Mouse (Mus musculus): Measurements from ENCODE around the gene Col1a1. TPM values are rescaled to one million over a fixed set of nuclear protein-coding genes. Genes with fewer than 3 reads are reported as not detected.

The Col1a1 gene
- 9.8 TPM for polyA plus RNA-seq (2014; fragmentation: Illumina TruSeq; extraction: RNeasy Lipid Tissue Mini Kit (QIAGEN cat#74804); ENCODE audit: low replicate concordance)

GRCm38 (mm10) chr11:94936045-94936444 is at the start of gene Col1a1:
Gene Col1a1, plus strand, starts transcription at chr11:94936224.

GRCm38 (mm10) chr11:94967419-94967818 is 31.4 kb downstream of the Col1a1 start, which contains the start of gene Hils1:
Gene Hils1, plus strand, starts transcription at chr11:94967593.

GRCm38 (mm10) chr11:94976199-94976598 is 40.2 kb downstream of the Col1a1 start, which contains the start of gene Sgca:
Gene Sgca, minus strand, starts transcription at chr11:94976327.

GRCm38 (mm10) chr11:94990749-94991577 is 54.9 kb downstream of the Col1a1 start, which contains the start of gene Ppp1r9b:
Gene Ppp1r9b, plus strand, starts transcription at chr11:94991035.

Other genes starting within 250 kb of the Col1a1 start
- gene Gm11541, start 231.7 kb upstream of the Col1a1 start, polyA plus RNA-seq (2014; fragmentation: Illumina TruSeq; extraction: RNeasy Lipid Tissue Mini Kit (QIAGEN cat#74804); ENCODE audit: low replicate concordance): not detected
- gene Cdc34b, start 194.4 kb upstream of the Col1a1 start, polyA plus RNA-seq (2014; fragmentation: Illumina TruSeq; extraction: RNeasy Lipid Tissue Mini Kit (QIAGEN cat#74804); ENCODE audit: low replicate concordance): not detected
- not detected for gene Tmem92, start 153.5 kb upstream of the Col1a1 start, polyA plus RNA-seq (2014; fragmentation: Illumina TruSeq; extraction: RNeasy Lipid Tissue Mini Kit (QIAGEN cat#74804); ENCODE audit: low replicate concordance)
- not detected for gene Hils1, start 31.4 kb downstream of the Col1a1 start, polyA plus RNA-seq (2014; fragmentation: Illumina TruSeq; extraction: RNeasy Lipid Tissue Mini Kit (QIAGEN cat#74804); ENCODE audit: low replicate concordance)
- gene Sgca, start 40.1 kb downstream of the Col1a1 start, polyA plus RNA-seq (2014; fragmentation: Illumina TruSeq; extraction: RNeasy Lipid Tissue Mini Kit (QIAGEN cat#74804); ENCODE audit: low replicate concordance): not detected
- 6.8 TPM for gene Ppp1r9b, start 54.8 kb downstream of the Col1a1 start, polyA plus RNA-seq (2014; fragmentation: Illumina TruSeq; extraction: RNeasy Lipid Tissue Mini Kit (QIAGEN cat#74804); ENCODE audit: low replicate concordance)
- not detected for gene Samd14, start 73.7 kb downstream of the Col1a1 start, polyA plus RNA-seq (2014; fragmentation: Illumina TruSeq; extraction: RNeasy Lipid Tissue Mini Kit (QIAGEN cat#74804); ENCODE audit: low replicate concordance)
- 1.7 TPM for gene Pdk2, start 105.1 kb downstream of the Col1a1 start, polyA plus RNA-seq (2014; fragmentation: Illumina TruSeq; extraction: RNeasy Lipid Tissue Mini Kit (QIAGEN cat#74804); ENCODE audit: low replicate concordance)
- gene Itga3, start 140.6 kb downstream of the Col1a1 start, polyA plus RNA-seq (2014; fragmentation: Illumina TruSeq; extraction: RNeasy Lipid Tissue Mini Kit (QIAGEN cat#74804); ENCODE audit: low replicate concordance): 0.52 TPM
- not detected for gene Dlx3, start 183.9 kb downstream of the Col1a1 start, polyA plus RNA-seq (2014; fragmentation: Illumina TruSeq; extraction: RNeasy Lipid Tissue Mini Kit (QIAGEN cat#74804); ENCODE audit: low replicate concordance)
- gene Dlx4, start 210.0 kb downstream of the Col1a1 start, polyA plus RNA-seq (2014; fragmentation: Illumina TruSeq; extraction: RNeasy Lipid Tissue Mini Kit (QIAGEN cat#74804); ENCODE audit: low replicate concordance): not detected

Data from small intestine, adult 10 weeks (tissue).